Mouse (Mus musculus) cortical plate, adult 2 months (tissue): ENCODE data around the gene Msi2. TPM values are rescaled to one million over a fixed set of nuclear protein-coding genes. Genes with fewer than 3 reads are reported as not detected.

Experiments
- H3K27ac ChIP-seq: fragments of 200-500 bp; 2 replicates; pipeline ENCODE4 v1.5.1; 2012; ENCODE audit warnings: low read length, control low read depth, inconsistent platforms; ENCODE audit not compliant: insufficient read depth
- H3K4me1 ChIP-seq: fragments of 200-500 bp; 2 replicates; pipeline ENCODE4 v1.6.1; 2011; ENCODE audit warnings: low read length; ENCODE audit not compliant: control insufficient read depth, insufficient read depth
- H3K4me3 ChIP-seq: fragments of 200-500 bp; 2 replicates; pipeline ENCODE4 v1.5.1; 2011; ENCODE audit warnings: mild to moderate bottlenecking, low read length, control low read depth; ENCODE audit not compliant: insufficient read depth
- CTCF ChIP-seq: fragments of 200-500 bp; IDR thresholded peaks from 2 replicates; pipeline ENCODE4 v1.5.1; 2011; ENCODE audit warnings: mild to moderate bottlenecking, control low read depth, low read length; ENCODE audit not compliant: insufficient read depth; ENCODE audit errors: extremely low read depth
- POLR2A ChIP-seq: fragments of 200-500 bp; IDR thresholded peaks from 2 replicates; pipeline ENCODE4 v1.6.1; 2011; ENCODE audit warnings: mild to moderate bottlenecking, low read length, control low read depth; ENCODE audit not compliant: insufficient read depth; ENCODE audit errors: extremely low read depth
- polyA plus RNA-seq: library from polyadenylated mRNA; depleted of rRNA; stranded (reverse); fragments of >200 nt; gene quantifications from 2 replicates; pipeline ENCODE4 v1.2.3, GENCODE M21; 2012

Msi2 gene
- polyA plus RNA-seq, 1 experiment: 57.5 TPM

- no peak overlapping the region for H3K4me3 ChIP-seq
- H3K4me1 ChIP-seq: no peaks in the 10 kb centered on the region
Observed at GRCm38 (mm10) chr11:88367501-88367900, 350.8 kb downstream of the Msi2 start.

GRCm38 (mm10) chr11:88365914-88366540 lies 352.3 kb downstream of the Msi2 start:
- Histone ChIP-seq H3K4me1 (no peaks in the 10 kb centered on the region), H3K4me3 (no peak overlapping the region), H3K27ac (no peak overlapping the region)
- TF ChIP-seq CTCF (no peak), POLR2A (no peak)

More at GRCm38 (mm10) chr11:88367501-88367900, 350.8 kb downstream of the Msi2 start:
- TF ChIP-seq CTCF (no peak), POLR2A (no peak)
- no peak overlapping the region for H3K27ac ChIP-seq

- no peaks in the 10 kb centered on the region for H3K4me1 ChIP-seq
- H3K4me3 ChIP-seq: no peak overlapping the region
- no peak overlapping the region for H3K27ac ChIP-seq
- TF ChIP-seq CTCF (no peak), POLR2A (no peak)
Observed at GRCm38 (mm10) chr11:88364231-88364630, 354.1 kb downstream of the Msi2 start.

- Histone ChIP-seq H3K4me1 (no peaks in the 10 kb centered on the region), H3K27ac (no peak overlapping the region), H3K4me3 (no peak overlapping the region)
- TF ChIP-seq POLR2A (no peak), CTCF (no peak)
Observed at GRCm38 (mm10) chr11:88363481-88363880, 354.8 kb downstream of the Msi2 start.

GRCm38 (mm10) chr11:88359736-88360135 lies 358.6 kb downstream of the Msi2 start:
- TF ChIP-seq CTCF (no peak), POLR2A (no peak)
- Histone ChIP-seq H3K27ac (no peak overlapping the region), H3K4me3 (no peak overlapping the region), H3K4me1 (0 out of 2 replicates have a peak, but pooled peaks cover 2% of the 10 kb centered on the region)

GRCm38 (mm10) chr11:88357325-88357724 lies 361.0 kb downstream of the Msi2 start:
- Histone ChIP-seq H3K27ac (no peak overlapping the region), H3K4me3 (no peak overlapping the region), H3K4me1 (0 out of 2 replicates have a peak, but pooled peaks cover 2% of the 10 kb centered on the region)
- no peak for TF ChIP-seq POLR2A
- no peak for TF ChIP-seq CTCF

- TF ChIP-seq POLR2A (no peak), CTCF (no peak)
- H3K4me3 ChIP-seq: no peak overlapping the region
- 0 out of 2 replicates have a peak, but pooled peaks cover 2% of the 10 kb centered on the region for H3K4me1 ChIP-seq
Observed at GRCm38 (mm10) chr11:88356598-88357290, 361.6 kb downstream of the Msi2 start.

GRCm38 (mm10) chr11:88356016-88356415 lies 362.3 kb downstream of the Msi2 start:
- TF ChIP-seq CTCF (no peak), POLR2A (no peak)
- Histone ChIP-seq H3K4me3 (no peak overlapping the region), H3K4me1 (0 out of 2 replicates have a peak, but pooled peaks cover 2% of the 10 kb centered on the region), H3K27ac (no peak overlapping the region)

More at GRCm38 (mm10) chr11:88356598-88357290, 361.6 kb downstream of the Msi2 start:
- 0 out of 2 replicates have a peak overlapping the region, but pooled peaks have one; percentile 10 for H3K27ac ChIP-seq

GRCm38 (mm10) chr11:88354771-88355170 lies 363.5 kb downstream of the Msi2 start:
- TF ChIP-seq POLR2A (no peak), CTCF (no peak)
- H3K4me1 ChIP-seq: 0 out of 2 replicates have a peak, but pooled peaks cover 2% of the 10 kb centered on the region
- no peak overlapping the region for H3K27ac ChIP-seq
- no peak overlapping the region for H3K4me3 ChIP-seq
